Mouse (Mus musculus): ENCODE measurements around the gene Svs6. TPM values are rescaled to one million over a fixed set of nuclear protein-coding genes. Genes with fewer than 3 reads are reported as not detected.

Svs6 gene
- polyA plus RNA-seq, 1 experiment from 2014 or later, result not detected

DNA sequence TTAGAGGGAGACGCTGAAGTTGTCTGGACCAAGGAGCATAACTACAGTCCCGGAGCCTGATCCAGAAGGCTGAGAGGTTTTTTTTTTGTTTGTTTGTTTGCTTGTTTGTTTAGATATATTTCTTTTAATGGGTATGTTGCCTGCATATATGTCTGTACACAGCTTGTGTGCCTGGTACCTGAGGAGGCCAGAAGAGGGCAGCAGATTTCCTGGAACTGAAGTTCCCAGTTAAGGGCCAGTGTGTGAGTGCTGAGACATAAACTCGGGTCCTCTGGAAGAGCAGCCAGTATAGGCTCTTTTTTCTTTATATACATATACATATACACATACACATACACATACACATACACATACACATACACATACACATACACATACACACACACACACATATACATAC, 41.8 kb downstream of the Svs6 start:
- Histone ChIP-seq H3K4me1 (replicated peaks) (0 out of 2 replicates have a peak, but pooled peaks cover 8% of the 10 kb centered on the region), H3K36me3 (no peaks in the 10 kb centered on the region), H3K27me3 (0 out of 2 replicates have a peak, but pooled peaks cover 2% of the 10 kb centered on the region), H3K4me2 (replicated peaks) (no peak overlapping the region), H3K9ac (replicated peaks) (no peak overlapping the region), H3K27ac (no peak overlapping the region), H3K4me3 (replicated peaks) (no peak overlapping the region), H3K9me3 (no peaks in the 10 kb centered on the region)
- WGBS, result 80% methylated on average over 3 of the region's 3 CpGs
- no peak for ATAC-seq

DNA sequence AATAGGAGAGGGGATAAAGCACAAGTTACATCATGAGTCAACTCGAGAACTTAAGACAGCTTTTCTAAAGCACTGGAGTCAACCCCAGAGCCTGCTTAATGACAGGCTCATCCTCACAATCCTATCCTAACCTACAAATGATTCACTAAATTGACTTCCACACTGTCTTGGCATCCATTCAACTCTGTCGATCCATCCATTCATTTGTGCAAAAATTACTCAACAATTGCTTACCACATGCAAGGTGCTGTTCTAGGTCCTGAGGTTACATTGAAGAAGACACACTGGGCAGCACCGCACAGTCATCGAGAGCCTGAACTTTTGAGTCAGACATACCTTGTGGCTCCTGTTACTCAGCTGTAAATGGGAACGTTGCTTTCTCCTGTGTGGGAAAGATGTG, 42.5 kb downstream of the Svs6 start:
- Histone ChIP-seq H3K36me3 (no peaks in the 10 kb centered on the region), H3K27me3 (0 out of 2 replicates have a peak, but pooled peaks cover 2% of the 10 kb centered on the region), H3K4me3 (replicated peaks) (no peak overlapping the region), H3K4me1 (replicated peaks) (0 out of 2 replicates have a peak, but pooled peaks cover 8% of the 10 kb centered on the region), H3K9me3 (no peaks in the 10 kb centered on the region), H3K9ac (replicated peaks) (no peak overlapping the region), H3K4me2 (replicated peaks) (no peak overlapping the region), H3K27ac (no peak overlapping the region)
- no peak for ATAC-seq
- WGBS, result 84% methylated on average over 5 of the region's 5 CpGs

DNA sequence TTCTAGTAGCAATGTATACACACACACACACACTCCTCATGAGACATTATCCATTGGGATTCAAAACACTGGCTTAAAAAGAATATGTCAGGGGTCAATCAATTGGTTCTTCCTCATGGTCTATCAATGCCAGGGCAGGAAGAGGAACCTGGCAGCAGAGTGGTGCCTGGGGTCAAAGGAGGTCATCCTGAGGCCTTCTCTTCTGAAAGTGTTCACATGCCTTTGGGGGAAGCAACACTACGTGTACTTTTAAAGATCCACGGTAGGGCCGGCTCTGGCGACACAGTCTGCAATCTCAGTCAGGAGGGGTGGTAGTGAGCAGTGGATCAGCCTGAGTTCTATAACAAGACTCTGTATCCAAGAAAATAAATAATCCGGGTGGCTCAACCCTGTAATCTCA, 43.1 kb downstream of the Svs6 start:
- no peak for ATAC-seq
- 78% methylated on average over 5 of the region's 5 CpGs for WGBS

DNA sequence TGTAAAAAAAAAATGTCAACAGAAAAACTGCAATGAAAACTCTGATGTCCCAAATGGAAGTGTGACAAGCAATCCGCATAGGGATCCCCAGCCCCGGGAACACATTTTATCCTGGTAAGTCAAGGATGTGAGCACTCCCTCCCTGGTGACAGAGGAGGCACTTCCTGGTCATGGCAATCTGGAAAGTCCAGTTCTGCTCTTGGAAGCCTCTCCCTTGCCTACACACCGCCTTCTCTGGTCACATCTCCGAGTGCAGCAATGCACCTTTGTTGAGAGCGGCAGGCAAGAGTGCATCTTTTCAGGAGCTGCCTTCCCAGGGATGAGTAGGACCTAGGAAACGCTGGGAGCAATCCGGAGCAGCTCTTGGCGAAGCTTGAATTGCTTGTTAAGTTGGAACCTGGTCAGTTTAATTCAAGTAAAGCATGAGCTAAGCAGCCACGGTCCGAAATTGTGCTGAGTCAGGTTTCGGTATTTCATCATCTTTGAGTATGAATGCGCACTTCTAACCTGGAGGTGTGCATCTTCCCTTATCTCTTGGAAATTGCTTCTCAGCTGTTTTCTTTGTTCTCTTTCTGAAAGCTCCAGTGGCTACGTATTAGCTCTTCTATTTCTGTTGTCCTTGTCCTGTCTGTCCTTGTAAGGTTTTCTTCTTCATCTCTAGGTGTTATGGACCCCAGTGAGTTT, 44.6 kb downstream of the Svs6 start:
- H3K36me3 ChIP-seq, result no peaks in the 10 kb centered on the region
- H3K9me3 ChIP-seq, result no peaks in the 10 kb centered on the region
- H3K27ac ChIP-seq, result no peak overlapping the region
- WGBS, result 31% methylated on average over 13 of the region's 13 CpGs
- H3K4me2 ChIP-seq (replicated peaks), result no peak overlapping the region
- ATAC-seq, result no peak
- no peak overlapping the region for H3K4me3 ChIP-seq (replicated peaks)
- H3K4me1 ChIP-seq (replicated peaks), result 0 out of 2 replicates have a peak, but pooled peaks cover 8% of the 10 kb centered on the region
- H3K27me3 ChIP-seq, result 0 out of 2 replicates have a peak, but pooled peaks cover 2% of the 10 kb centered on the region
- no peak overlapping the region for H3K9ac ChIP-seq (replicated peaks)

More for the DNA sequence above, 43.1 kb downstream of the Svs6 start:
- 0 out of 2 replicates have a peak, but pooled peaks cover 8% of the 10 kb centered on the region for H3K4me1 ChIP-seq (replicated peaks)
- H3K9me3 ChIP-seq, result no peaks in the 10 kb centered on the region
- H3K36me3 ChIP-seq, result no peaks in the 10 kb centered on the region
- no peak overlapping the region for H3K4me3 ChIP-seq (replicated peaks)
- H3K9ac ChIP-seq (replicated peaks), result no peak overlapping the region
- H3K27me3 ChIP-seq, result 0 out of 2 replicates have a peak, but pooled peaks cover 2% of the 10 kb centered on the region
- H3K4me2 ChIP-seq (replicated peaks), result no peak overlapping the region
- no peak overlapping the region for H3K27ac ChIP-seq

DNA sequence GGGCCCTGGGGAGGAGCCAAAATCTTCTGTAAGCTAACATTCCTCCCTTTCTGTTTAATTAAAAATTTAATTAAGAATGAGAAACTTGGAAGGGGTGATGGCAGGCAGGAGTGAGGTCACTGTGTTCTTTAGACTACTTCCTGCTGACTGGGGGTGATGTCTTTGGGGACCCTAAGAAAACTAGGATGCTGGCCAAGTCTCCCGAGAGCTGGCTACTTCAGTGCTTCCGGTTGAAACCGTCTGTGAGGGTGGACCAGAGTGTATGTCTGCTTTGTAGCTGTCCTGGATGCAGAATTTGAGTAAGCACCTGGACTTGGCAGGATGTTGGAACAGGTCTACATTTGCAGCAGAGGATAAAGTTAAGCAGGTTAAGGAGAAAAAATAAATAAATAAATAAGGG, 50.4 kb downstream of the Svs6 start:
- Histone ChIP-seq H3K27ac (no peak overlapping the region), H3K4me3 (replicated peaks) (no peak overlapping the region), H3K9me3 (no peaks in the 10 kb centered on the region), H3K4me2 (replicated peaks) (no peak overlapping the region), H3K27me3 (0 out of 2 replicates have a peak, but pooled peaks cover 2% of the 10 kb centered on the region), H3K9ac (replicated peaks) (no peak overlapping the region), H3K36me3 (no peaks in the 10 kb centered on the region), H3K4me1 (replicated peaks) (no peaks in the 10 kb centered on the region)
- ATAC-seq, result no peak
- WGBS, result 78% methylated on average over 3 of the region's 3 CpGs

Small RNA genes within 50 kb of the gene (microRNA-seq; reads per million reads assigned to microRNA genes)
- not detected for gene Mir7678

Other genes with a start within 250 kb of the Svs6 start
- 27.0 and 28.3 TPM in 2 replicates for gene Stk4, start 246.4 kb upstream of the Svs6 start, polyA plus RNA-seq (2015; fragmentation: Nextera tagmentation; extraction: Ambion mirVana)
- 44.2 and 48.4 TPM in 2 replicates for gene Tomm34, start 245.6 kb upstream of the Svs6 start, polyA plus RNA-seq (2015; fragmentation: Nextera tagmentation; extraction: Ambion mirVana)
- gene Kcns1, start 145.6 kb upstream of the Svs6 start, polyA plus RNA-seq (2015; fragmentation: Nextera tagmentation; extraction: Ambion mirVana), result 0.16 and 0.23 TPM in 2 replicates
- not detected in 2 replicates for gene Wfdc5, start 134.0 kb upstream of the Svs6 start, polyA plus RNA-seq (2015; fragmentation: Nextera tagmentation; extraction: Ambion mirVana)
- gene Wfdc12, start 126.1 kb upstream of the Svs6 start, polyA plus RNA-seq (2015; fragmentation: Nextera tagmentation; extraction: Ambion mirVana), result not detected in 2 replicates
- not detected in 2 replicates for gene Wfdc15a, start 116.6 kb upstream of the Svs6 start, polyA plus RNA-seq (2015; fragmentation: Nextera tagmentation; extraction: Ambion mirVana)
- gene Wfdc15b, start 95.1 kb upstream of the Svs6 start, polyA plus RNA-seq (2015; fragmentation: Nextera tagmentation; extraction: Ambion mirVana), result not detected in 2 replicates
- not detected in 2 replicates for gene Svs2, start 78.3 kb upstream of the Svs6 start, polyA plus RNA-seq (2015; fragmentation: Nextera tagmentation; extraction: Ambion mirVana)
- not detected in 2 replicates for gene Svs3b, start 60.1 kb upstream of the Svs6 start, polyA plus RNA-seq (2015; fragmentation: Nextera tagmentation; extraction: Ambion mirVana)
- not detected in 2 replicates for gene Svs4, start 38.3 kb upstream of the Svs6 start, polyA plus RNA-seq (2015; fragmentation: Nextera tagmentation; extraction: Ambion mirVana)
- gene Svs3a, start 27.5 kb upstream of the Svs6 start, polyA plus RNA-seq (2015; fragmentation: Nextera tagmentation; extraction: Ambion mirVana), result not detected in 2 replicates
- gene Svs5, start 16.0 kb downstream of the Svs6 start, polyA plus RNA-seq (2015; fragmentation: Nextera tagmentation; extraction: Ambion mirVana), result not detected in 2 replicates
- gene Slpi, start 72.3 kb downstream of the Svs6 start, polyA plus RNA-seq (2015; fragmentation: Nextera tagmentation; extraction: Ambion mirVana), result 0.36 TPM in 1 of 2 replicates, not detected in the other
- not detected in 2 replicates for gene Rbpjl, start 86.4 kb downstream of the Svs6 start, polyA plus RNA-seq (2015; fragmentation: Nextera tagmentation; extraction: Ambion mirVana)
- 0.26 and 0.39 TPM in 2 replicates for gene Matn4, start 88.4 kb downstream of the Svs6 start, polyA plus RNA-seq (2015; fragmentation: Nextera tagmentation; extraction: Ambion mirVana)
- gene Sdc4, start 127.1 kb downstream of the Svs6 start, polyA plus RNA-seq (2015; fragmentation: Nextera tagmentation; extraction: Ambion mirVana), result 6.5 and 7.3 TPM in 2 replicates
- 77.6 and 81.1 TPM in 2 replicates for gene Sys1, start 140.2 kb downstream of the Svs6 start, polyA plus RNA-seq (2015; fragmentation: Nextera tagmentation; extraction: Ambion mirVana)
- gene Gm20458, start 144.2 kb downstream of the Svs6 start, polyA plus RNA-seq (2015; fragmentation: Nextera tagmentation; extraction: Ambion mirVana), result 4.5 and 5.2 TPM in 2 replicates
- gene Trp53tg5, start 157.0 kb downstream of the Svs6 start, polyA plus RNA-seq (2015; fragmentation: Nextera tagmentation; extraction: Ambion mirVana), result not detected in 2 replicates
- gene Dbndd2, start 169.4 kb downstream of the Svs6 start, polyA plus RNA-seq (2015; fragmentation: Nextera tagmentation; extraction: Ambion mirVana), result 8.7 and 8.8 TPM in 2 replicates
- gene Pigt, start 180.8 kb downstream of the Svs6 start, polyA plus RNA-seq (2015; fragmentation: Nextera tagmentation; extraction: Ambion mirVana), result 64.2 and 67.8 TPM in 2 replicates
- gene Wfdc2, start 245.7 kb downstream of the Svs6 start, polyA plus RNA-seq (2015; fragmentation: Nextera tagmentation; extraction: Ambion mirVana), result 5.7 and 6.8 TPM in 2 replicates

All from midbrain, embryonic 13.5 days (tissue).